Mouse (Mus musculus) lung, embryonic 16.5 days (tissue): ENCODE measurements around the gene Gata3. TPM values are rescaled to one million over a fixed set of nuclear protein-coding genes. Genes with fewer than 3 reads are reported as not detected.

Source experiments
- ATAC-seq: fragments of 200-750 bp; cut with Nextera tagmentation; 2 replicates; pipeline ENCODE4 v1.8.0; 2017; ENCODE audit warnings: low read depth, mild to moderate bottlenecking, moderate library complexity
- H3K27ac ChIP-seq: fragments of 300-500 bp; sonication (generic); 2 replicates; pipeline ENCODE4 v1.5.1; 2014; ENCODE audit warnings: mild to moderate bottlenecking, control low read depth, low read length
- H3K27me3 ChIP-seq: fragments of 300-500 bp; sonication (generic); 2 replicates; pipeline ENCODE4 v1.6.1; 2014; ENCODE audit warnings: low read depth, low read length, mixed read lengths; ENCODE audit not compliant: control insufficient read depth, insufficient read depth
- H3K36me3 ChIP-seq: fragments of 300-500 bp; sonication (generic); 2 replicates; pipeline ENCODE4 v1.6.1; 2014; ENCODE audit warnings: low read length; ENCODE audit not compliant: control insufficient read depth, insufficient read depth
- H3K4me1 ChIP-seq: fragments of 300-500 bp; sonication (generic); replicated peaks from 2 replicates; pipeline ENCODE4 v1.6.1; 2014; ENCODE audit warnings: low read length, mixed read lengths; ENCODE audit not compliant: control insufficient read depth, insufficient read depth
- H3K4me2 ChIP-seq: fragments of 300-500 bp; sonication (generic); 2 replicates; pipeline ENCODE4 v1.6.1; 2014; ENCODE audit warnings: low read depth, low read length, control low read depth
- H3K4me3 ChIP-seq: fragments of 300-500 bp; sonication (generic); 2 replicates; pipeline ENCODE4 v1.5.1; 2014; ENCODE audit warnings: mild to moderate bottlenecking, low read length, control low read depth
- H3K9ac ChIP-seq: fragments of 300-500 bp; sonication (generic); 2 replicates; pipeline ENCODE4 v1.6.1; 2014; ENCODE audit warnings: low read length, control low read depth
- H3K9me3 ChIP-seq: fragments of 300-500 bp; sonication (generic); 2 replicates; pipeline ENCODE4 v1.6.1; 2016; ENCODE audit warnings: low read length; ENCODE audit not compliant: control insufficient read depth
- WGBS: fragments of 180-500 bp; shearing (Covaris S2); extraction: QIAGEN DNeasy Blood & Tissue Kit; methylation state at CpG from one replicate; pipeline ENCODE4 v1.1.7; 2014; 5-methylcytosine and 5-hydroxymethylcytosine counted together
- polyA plus RNA-seq: library from polyadenylated mRNA; unstranded; fragments of >200 nt; fragmentation: Nextera tagmentation; extraction: Ambion mirVana; gene quantifications from 2 replicates; pipeline ENCODE4 v1.2.1, GENCODE M21; 2015

Gata3 gene
- polyA plus RNA-seq, 1 experiment from 2014 or later: 5.0 TPM

DNA sequence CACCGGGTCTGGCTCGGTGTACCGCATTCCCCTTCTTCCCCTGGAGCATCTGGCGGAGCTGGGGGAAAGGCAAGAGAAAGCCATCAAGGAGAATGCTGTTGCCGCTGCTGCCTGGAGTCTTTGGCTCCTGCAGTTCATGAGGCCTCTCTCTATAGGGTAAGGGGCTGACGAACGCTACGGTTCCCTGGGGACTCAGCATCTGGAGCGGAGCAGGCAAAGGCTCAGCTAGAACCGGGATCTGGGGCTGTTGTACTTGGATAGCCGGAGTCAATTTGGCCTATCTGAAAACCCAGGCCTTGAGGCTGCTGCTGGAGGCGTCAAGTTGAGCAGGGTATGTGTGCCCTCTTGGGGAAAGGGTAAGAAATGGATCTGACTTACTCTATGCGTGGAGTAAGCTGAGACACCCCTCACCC is 8.2 kb downstream of the Gata3 start:
- WGBS: 5% methylated on average over 13 of the region's 13 CpGs
- no peaks in the 10 kb centered on the region for H3K9me3 ChIP-seq
- peak overlapping the region; percentile 37 for H3K4me3 ChIP-seq
- peaks cover 26% of the 10 kb centered on the region for H3K4me1 ChIP-seq
- peaks cover 67% of the 10 kb centered on the region for H3K27me3 ChIP-seq
- ATAC-seq: no peak
- peak overlapping the region; percentile 56 for H3K4me2 ChIP-seq
- H3K36me3 ChIP-seq: no peaks in the 10 kb centered on the region
- no peak overlapping the region for H3K9ac ChIP-seq
- H3K27ac ChIP-seq: no peak overlapping the region

DNA sequence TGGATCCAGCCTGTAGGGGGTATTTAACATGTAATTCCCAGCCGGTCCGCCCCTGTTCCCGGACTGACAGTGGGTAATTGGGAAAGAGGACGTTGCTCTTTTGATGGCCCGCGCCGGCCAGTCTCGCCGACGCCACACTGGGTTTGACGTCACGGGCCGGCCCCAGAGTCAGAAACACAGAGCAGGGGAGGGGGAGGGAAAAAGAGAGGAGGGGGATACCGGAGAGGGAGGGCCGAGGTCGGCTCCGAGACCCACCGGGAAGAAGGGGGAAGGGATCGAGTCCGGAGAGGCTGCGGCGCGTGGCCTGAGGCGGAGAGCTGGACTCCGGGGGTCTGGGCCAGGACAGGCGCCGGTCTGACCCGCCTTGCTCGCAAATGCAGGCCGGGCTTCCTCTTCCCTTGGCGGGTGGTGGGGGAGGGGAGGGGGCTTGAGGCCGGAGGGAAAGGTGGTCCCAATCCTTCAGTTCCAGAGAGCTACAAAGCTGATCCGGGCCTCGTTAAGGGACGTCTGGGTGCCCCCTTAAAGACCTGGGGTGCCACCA is 8.7 kb downstream of the Gata3 start, which contains the start of gene 4930412O13Rik:
Gene 4930412O13Rik, plus strand, starts transcription at position 202 of the 541 bp plus-strand sequence.
- Histone ChIP-seq H3K9ac (peak within 1 kb of the TSS; percentile 28; the same call in 1 of the 2 replicates), H3K27ac (no peak within 1 kb of the TSS), H3K4me2 (peak within 1 kb of the TSS; percentile 56), H3K4me1 (peaks cover 26% of the 10 kb centered on the region), H3K9me3 (no peaks in the 10 kb centered on the region), H3K36me3 (no peaks in the 10 kb centered on the region), H3K27me3 (peaks cover 67% of the 10 kb centered on the region), H3K4me3 (peak within 1 kb of the TSS; percentile 40)
- 1% methylated on average over 33 of the region's 35 CpGs for WGBS
- ATAC-seq: no peak

DNA sequence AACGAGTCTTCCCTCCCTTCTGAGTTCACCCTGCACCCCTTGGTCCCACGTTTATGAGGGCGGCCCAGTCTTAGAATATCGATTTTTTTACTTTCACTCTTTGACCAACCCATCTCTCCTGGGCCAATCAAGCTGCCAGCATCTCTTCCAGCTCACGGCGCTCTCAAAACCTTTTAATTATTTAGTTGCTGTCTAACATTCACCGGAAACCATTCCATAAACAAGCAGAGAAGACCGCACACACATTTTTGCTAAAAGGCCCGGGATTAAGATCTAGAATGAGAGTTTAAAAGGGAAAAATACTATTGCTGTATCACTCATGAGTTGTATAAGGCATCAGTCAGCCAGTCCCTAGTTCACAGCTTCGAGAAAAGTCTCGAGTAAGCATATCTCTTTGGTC is 9.6 kb downstream of the Gata3 start:
- Histone ChIP-seq H3K4me2 (no peak overlapping the region), H3K4me3 (0 out of 2 replicates have a peak overlapping the region, but pooled peaks have one; percentile 3), H3K27me3 (peaks cover 66% of the 10 kb centered on the region), H3K36me3 (no peaks in the 10 kb centered on the region), H3K27ac (no peak overlapping the region), H3K4me1 (peaks cover 26% of the 10 kb centered on the region), H3K9me3 (no peaks in the 10 kb centered on the region), H3K9ac (no peak overlapping the region)
- ATAC-seq: no peak
- 10% methylated on average over 11 of the region's 11 CpGs for WGBS

DNA sequence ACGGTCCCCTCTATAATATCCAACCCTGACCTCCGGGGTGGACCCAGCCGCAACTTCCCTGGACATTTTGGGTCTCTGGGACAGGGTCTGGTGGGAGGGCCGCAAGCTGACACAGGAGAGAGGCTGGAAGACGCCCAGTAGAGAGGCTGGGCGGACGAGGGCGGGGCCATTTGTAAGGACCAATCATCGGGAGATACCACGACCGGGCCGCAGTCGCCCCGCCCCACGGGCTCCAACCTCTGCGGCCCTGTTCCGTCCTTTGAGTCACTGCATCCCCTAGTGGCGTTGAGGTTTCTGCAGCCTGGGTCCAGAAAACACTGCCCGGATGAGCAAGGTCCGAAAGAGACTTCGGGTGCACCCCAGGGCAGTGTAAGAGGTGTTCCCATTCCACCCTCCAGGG is 10.3 kb downstream of the Gata3 start:
- Histone ChIP-seq H3K9me3 (no peaks in the 10 kb centered on the region), H3K27ac (no peak overlapping the region), H3K36me3 (no peaks in the 10 kb centered on the region), H3K27me3 (peaks cover 66% of the 10 kb centered on the region), H3K4me2 (peak overlapping the region; percentile 99), H3K4me1 (peaks cover 26% of the 10 kb centered on the region), H3K9ac (0 out of 2 replicates have a peak overlapping the region, but pooled peaks have one; percentile 21), H3K4me3 (peak overlapping the region; percentile 62)
- peak; percentile 98 for ATAC-seq
- 0% methylated on average over 21 of the region's 21 CpGs for WGBS

DNA sequence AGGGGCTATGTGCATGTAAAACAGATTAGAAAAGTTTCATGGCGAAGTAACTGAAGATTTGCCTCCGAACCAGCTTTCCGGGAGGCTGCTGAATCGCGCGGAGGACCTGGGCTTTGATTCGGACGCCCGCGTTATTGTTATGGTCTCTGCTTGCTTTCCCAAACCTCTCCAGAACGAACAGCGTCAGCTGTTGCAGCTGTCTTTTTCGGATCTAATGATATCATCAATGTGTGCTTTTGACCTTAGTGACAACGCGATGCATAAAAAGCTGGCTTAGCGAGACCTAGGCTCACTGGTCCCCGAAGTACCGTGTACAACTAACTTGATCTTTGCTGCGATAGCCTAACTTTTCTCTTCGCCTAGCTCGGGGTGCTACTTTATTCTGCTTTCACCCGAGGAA is 10.7 kb downstream of the Gata3 start:
- peak overlapping the region; percentile 99 for H3K4me2 ChIP-seq
- H3K36me3 ChIP-seq: no peaks in the 10 kb centered on the region
- ATAC-seq: peak; percentile 19; the same call in 1 of the 2 replicates
- 0 out of 2 replicates have a peak overlapping the region, but pooled peaks have one; percentile 21 for H3K9ac ChIP-seq
- peaks cover 26% of the 10 kb centered on the region for H3K4me1 ChIP-seq
- no peaks in the 10 kb centered on the region for H3K9me3 ChIP-seq
- H3K27ac ChIP-seq: no peak overlapping the region
- H3K27me3 ChIP-seq: peaks cover 66% of the 10 kb centered on the region
- WGBS: under 1% methylated on average over 22 of the region's 22 CpGs
- H3K4me3 ChIP-seq: peak overlapping the region; percentile 62

DNA sequence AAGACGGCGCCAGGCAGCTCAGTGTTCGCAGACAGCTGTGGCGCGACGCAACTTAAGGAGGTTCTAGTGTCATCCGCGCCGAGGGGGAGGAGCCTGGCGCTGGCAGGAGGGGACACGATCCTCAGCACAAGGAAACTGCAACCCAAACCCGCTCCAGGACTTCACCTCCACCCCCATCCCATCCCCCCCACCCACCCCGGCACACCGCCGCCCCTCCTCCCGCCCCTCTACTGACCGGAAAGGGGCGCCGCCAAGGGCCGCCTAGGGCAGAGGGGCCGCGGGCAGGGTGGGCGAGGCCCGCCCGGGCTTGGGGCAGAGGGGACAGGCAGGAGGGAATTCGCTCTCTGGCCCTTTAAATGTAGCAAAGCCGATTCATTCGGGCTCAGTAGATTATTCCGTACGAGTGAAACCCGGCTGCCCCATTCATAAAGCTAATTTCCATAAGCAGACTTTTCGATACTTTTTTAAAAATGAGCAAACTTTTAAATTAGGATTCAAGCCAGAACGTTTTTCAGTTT is 11.2 kb downstream of the Gata3 start:
- WGBS: under 1% methylated on average over 32 of the region's 33 CpGs
- H3K4me3 ChIP-seq: peak overlapping the region; percentile 62
- peak overlapping the region; percentile 99 for H3K4me2 ChIP-seq
- peak overlapping the region; percentile 59 for H3K9ac ChIP-seq
- no peaks in the 10 kb centered on the region for H3K36me3 ChIP-seq
- H3K27ac ChIP-seq: no peak overlapping the region
- peaks cover 26% of the 10 kb centered on the region for H3K4me1 ChIP-seq
- peak; percentile 15; the same call in 1 of the 2 replicates for ATAC-seq
- H3K9me3 ChIP-seq: no peaks in the 10 kb centered on the region
- H3K27me3 ChIP-seq: peaks cover 69% of the 10 kb centered on the region

DNA sequence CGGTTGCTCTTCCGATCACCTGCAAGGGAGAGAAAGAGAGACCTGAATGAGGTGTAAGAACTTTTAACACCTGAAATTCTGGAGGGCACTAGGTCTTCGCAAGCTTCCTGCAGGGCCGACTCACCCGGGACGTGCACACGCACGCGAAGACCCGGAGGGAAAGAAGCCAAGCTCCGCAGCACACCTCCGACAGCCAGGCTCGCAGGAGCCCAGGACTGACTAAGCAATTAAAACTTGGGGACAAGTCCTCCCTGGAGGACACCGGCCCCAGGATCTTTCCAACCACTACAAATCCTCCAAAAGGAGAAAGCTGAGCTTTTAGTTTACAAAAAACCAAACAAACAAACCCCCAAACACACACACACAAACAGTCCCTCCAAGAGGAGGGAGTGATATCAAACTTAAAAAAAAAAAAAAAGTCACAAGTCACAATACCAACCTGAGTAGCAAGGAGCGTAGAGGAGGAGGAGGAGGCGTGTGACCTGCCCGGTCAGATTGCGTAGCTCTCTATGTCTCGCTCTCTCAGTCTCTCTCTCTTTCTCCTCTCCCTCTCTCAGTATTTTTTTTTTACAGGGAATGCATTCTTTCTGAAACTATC is 11.8 kb downstream of the Gata3 start:
- H3K4me3 ChIP-seq: peak overlapping the region; percentile 62
- H3K36me3 ChIP-seq: no peaks in the 10 kb centered on the region
- H3K27ac ChIP-seq: no peak overlapping the region
- H3K4me2 ChIP-seq: peak overlapping the region; percentile 99
- peak overlapping the region; percentile 59; the same call in 1 of the 2 replicates for H3K9ac ChIP-seq
- H3K4me1 ChIP-seq: peaks cover 26% of the 10 kb centered on the region
- ATAC-seq: no peak
- peaks cover 72% of the 10 kb centered on the region for H3K27me3 ChIP-seq
- no peaks in the 10 kb centered on the region for H3K9me3 ChIP-seq
- under 1% methylated on average over 19 of the region's 19 CpGs for WGBS

DNA sequence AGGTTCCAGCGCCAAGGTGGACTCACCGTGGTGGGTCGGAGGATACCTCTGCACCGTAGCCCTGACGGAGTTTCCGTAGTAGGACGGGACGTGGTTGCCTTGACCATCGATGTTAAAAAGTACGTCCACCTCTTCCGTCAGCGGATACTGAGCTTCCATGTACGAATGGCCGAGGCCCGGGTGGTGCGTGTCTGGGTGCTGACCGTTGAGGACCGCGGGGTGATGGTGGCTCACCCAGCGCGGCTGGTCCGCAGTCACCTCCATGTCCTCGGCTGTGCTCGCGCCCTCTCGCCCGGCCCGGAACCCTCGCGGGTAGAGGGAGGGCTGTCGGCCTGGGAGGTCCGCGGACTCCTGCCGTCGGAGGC is 12.5 kb downstream of the Gata3 start:
- Histone ChIP-seq H3K27me3 (peaks cover 77% of the 10 kb centered on the region), H3K9ac (peak overlapping the region; percentile 55), H3K4me1 (peaks cover 22% of the 10 kb centered on the region), H3K9me3 (no peaks in the 10 kb centered on the region), H3K36me3 (no peaks in the 10 kb centered on the region), H3K4me3 (peak overlapping the region; percentile 62), H3K27ac (no peak overlapping the region), H3K4me2 (peak overlapping the region; percentile 99)
- ATAC-seq: no peak
- WGBS: 1% methylated on average over 35 of the region's 35 CpGs

DNA sequence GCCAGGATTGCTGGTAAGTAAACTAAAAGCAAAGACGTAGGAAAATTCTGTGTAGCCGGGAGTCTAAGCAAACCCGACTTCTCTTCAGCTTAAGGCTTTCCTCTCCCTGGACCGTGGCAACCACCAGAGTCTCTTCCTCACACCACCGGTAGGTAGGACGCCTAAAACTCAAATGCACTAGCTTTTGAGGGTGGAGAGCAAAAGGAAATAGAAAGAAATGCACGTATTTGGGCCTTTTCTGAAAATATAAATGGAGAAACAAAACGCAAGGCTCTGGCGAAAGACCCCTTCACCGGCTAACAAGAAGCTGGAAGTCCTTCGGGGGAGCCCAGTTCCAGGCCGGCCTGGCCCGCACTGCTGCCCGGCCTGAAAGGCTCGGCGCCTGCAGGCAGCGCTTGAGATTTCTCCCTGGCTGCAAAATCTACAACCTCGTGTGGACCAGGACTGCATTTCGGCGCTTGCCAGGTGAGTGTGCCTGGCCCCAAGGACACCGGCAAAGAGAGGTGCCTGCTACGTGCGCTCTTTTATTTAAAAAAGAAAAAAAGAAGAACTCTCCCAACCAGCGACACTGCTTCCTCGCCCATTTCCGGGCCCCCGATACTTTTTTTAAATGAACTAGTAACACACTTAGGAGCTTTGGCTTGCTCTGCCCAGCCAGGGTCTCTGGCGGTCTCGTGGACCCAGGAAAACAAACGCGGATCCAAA is 13.1 kb downstream of the Gata3 start:
- Histone ChIP-seq H3K9ac (peak overlapping the region; percentile 55), H3K27me3 (peaks cover 74% of the 10 kb centered on the region), H3K9me3 (no peaks in the 10 kb centered on the region), H3K4me1 (peaks cover 19% of the 10 kb centered on the region), H3K4me2 (peak overlapping the region; percentile 99), H3K4me3 (peak overlapping the region; percentile 62), H3K27ac (no peak overlapping the region), H3K36me3 (no peaks in the 10 kb centered on the region)
- WGBS: 6% methylated on average over 31 of the region's 31 CpGs
- no peak for ATAC-seq
